Mouse (Mus musculus): ENCODE data around the gene Scgb1b11.
"Not testable (repeated sequence)": the region's sequence is repeated elsewhere in the genome, so short reads cannot be mapped to it uniquely, and the experiment has no call there.

Gene Scgb1b11

GRCm38 (mm10) chr7:32222540-32222939, at the start of gene Scgb1b11:
Scgb1b11 (plus strand) TSS chr7:32222840.
- DNase-seq (ENCODE audit: low spot score) = not testable (repeated sequence)

GRCm38 (mm10) chr7:32211045-32211444, 11.6 kb upstream of the Scgb1b11 start, which contains the start of gene Scgb2b11:
Scgb2b11 (minus strand) TSS chr7:32211145.
- not testable (repeated sequence) for DNase-seq (ENCODE audit: low spot score)
